Mouse (Mus musculus) small intestine, adult 2 months (tissue): ENCODE measurements around the gene Vmn1r217.

ENCODE experiments used
- CTCF ChIP-seq: fragments of 200-500 bp; IDR thresholded peaks from 2 replicates; pipeline ENCODE4 v1.5.1; 2012; ENCODE audit warnings: low read depth, mild to moderate bottlenecking, control low read depth, inconsistent platforms, low read length, moderate library complexity, mixed read lengths; ENCODE audit not compliant: insufficient replicate concordance, insufficient read length; ENCODE audit errors: extremely low read depth
- POLR2A ChIP-seq: fragments of 200-500 bp; IDR thresholded peaks from 2 replicates; pipeline ENCODE4 v1.6.1; 2012; ENCODE audit warnings: low read depth, mild to moderate bottlenecking, control low read depth, inconsistent platforms, low read length, moderate library complexity

DNA sequence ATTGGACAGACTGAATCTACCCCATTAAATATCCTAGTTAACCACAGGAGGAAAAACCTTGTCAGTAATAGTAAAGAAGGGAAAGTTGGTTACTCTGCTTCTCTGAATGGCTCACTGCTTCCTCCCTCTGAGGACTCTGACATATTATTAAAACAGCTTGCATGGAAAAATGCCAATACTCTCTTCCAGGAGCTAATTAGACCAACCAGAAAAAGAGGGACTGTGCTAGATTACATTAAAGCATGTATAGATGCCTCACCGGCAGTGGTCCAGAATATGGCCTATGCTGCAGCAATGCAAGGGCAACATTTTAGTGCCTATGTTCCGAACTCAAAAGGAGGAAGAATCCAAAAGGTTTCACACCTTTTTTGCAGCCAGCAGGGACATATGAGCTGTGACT lies 20.9 kb upstream of the Vmn1r217 start:
- TF ChIP-seq CTCF (no peak), POLR2A (no peak)
